Mouse (Mus musculus): ENCODE measurements around the gene Olfr922. TPM values are rescaled to one million over a fixed set of nuclear protein-coding genes. Genes with fewer than 3 reads are reported as not detected.

Gene Olfr922
- not detected in 2 replicates for total RNA-seq (2015)
- not detected in 2 replicates for total RNA-seq (2017)

GRCm38 (mm10) chr9:38814314-38814713 is at the start of gene Olfr922:
TSS of gene Olfr922 (plus strand) at chr9:38814614.
- no peak for ATAC-seq (replicated peaks; ENCODE audit: poor library complexity)

GRCm38 (mm10) chr9:38772768-38773167 is 41.6 kb upstream of the Olfr922 start, which contains the start of gene Olfr921:
TSS of gene Olfr921 (plus strand) at chr9:38773068.
- ATAC-seq (replicated peaks; ENCODE audit: poor library complexity), result no peak

GRCm38 (mm10) chr9:38792689-38793088 is 21.7 kb upstream of the Olfr922 start:
- ATAC-seq (replicated peaks; ENCODE audit: poor library complexity), result no peak

GRCm38 (mm10) chr9:38805696-38806095 is 8.7 kb upstream of the Olfr922 start:
- ATAC-seq (replicated peaks; ENCODE audit: poor library complexity), result no peak

- ATAC-seq (replicated peaks; ENCODE audit: poor library complexity), result peak; percentile 34; the same call in 1 of the 2 replicates
These were observed 1.1 kb downstream of the Olfr922 start for GRCm38 (mm10) chr9:38815458-38815986.

GRCm38 (mm10) chr9:38826245-38826644 is 11.8 kb downstream of the Olfr922 start, which contains the start of gene Olfr923:
TSS of gene Olfr923 (plus strand) at chr9:38826545.
- ATAC-seq (replicated peaks; ENCODE audit: poor library complexity), result no peak

- ATAC-seq (replicated peaks; ENCODE audit: poor library complexity), result no peak
These were observed 18.6 kb downstream of the Olfr922 start for GRCm38 (mm10) chr9:38833027-38833426.

GRCm38 (mm10) chr9:38844149-38844548 is 29.7 kb downstream of the Olfr922 start, which contains the start of gene Olfr924:
TSS of gene Olfr924 (plus strand) at chr9:38844449.
- no peak for ATAC-seq (replicated peaks; ENCODE audit: poor library complexity)

- no peak for ATAC-seq (replicated peaks; ENCODE audit: poor library complexity)
These were observed 40.3 kb downstream of the Olfr922 start, which contains the start of gene Olfr26 for GRCm38 (mm10) chr9:38854760-38855159. TSS of gene Olfr26 (plus strand) at chr9:38855060.

Other genes with a start within 250 kb of the Olfr922 start
- not detected in 2 replicates for gene Olfr912, start 234.4 kb upstream of the Olfr922 start, total RNA-seq (2015)
- gene Olfr912, start 234.4 kb upstream of the Olfr922 start, total RNA-seq (2017), result not detected in 2 replicates
- not detected in 2 replicates for gene Olfr913, start 221.9 kb upstream of the Olfr922 start, total RNA-seq (2015)
- not detected in 2 replicates for gene Olfr913, start 221.9 kb upstream of the Olfr922 start, total RNA-seq (2017)
- gene Olfr914, start 209.5 kb upstream of the Olfr922 start, total RNA-seq (2015), result not detected in 2 replicates
- not detected in 2 replicates for gene Olfr914, start 209.5 kb upstream of the Olfr922 start, total RNA-seq (2017)
- not detected in 2 replicates for gene Olfr916, start 154.7 kb upstream of the Olfr922 start, total RNA-seq (2015)
- not detected in 2 replicates for gene Olfr916, start 154.7 kb upstream of the Olfr922 start, total RNA-seq (2017)
- gene Olfr917, start 148.8 kb upstream of the Olfr922 start, total RNA-seq (2015), result not detected in 2 replicates
- not detected in 2 replicates for gene Olfr917, start 148.8 kb upstream of the Olfr922 start, total RNA-seq (2017)
- gene Olfr918, start 140.0 kb upstream of the Olfr922 start, total RNA-seq (2015), result not detected in 2 replicates
- not detected in 2 replicates for gene Olfr918, start 140.0 kb upstream of the Olfr922 start, total RNA-seq (2017)
- not detected in 2 replicates for gene Olfr919, start 110.9 kb upstream of the Olfr922 start, total RNA-seq (2015)
- not detected in 2 replicates for gene Olfr919, start 110.9 kb upstream of the Olfr922 start, total RNA-seq (2017)
- 24.6 and 29.1 TPM in 2 replicates for gene Vwa5a, start 96.3 kb upstream of the Olfr922 start, total RNA-seq (2015)
- 32.7 and 34.7 TPM in 2 replicates for gene Vwa5a, start 96.3 kb upstream of the Olfr922 start, total RNA-seq (2017)
- 0.10 and 0.49 TPM in 2 replicates for gene Olfr920, start 62.3 kb upstream of the Olfr922 start, total RNA-seq (2015)
- gene Olfr920, start 62.3 kb upstream of the Olfr922 start, total RNA-seq (2017), result 0.20 TPM in 1 of 2 replicates, not detected in the other
- gene Olfr921, start 41.5 kb upstream of the Olfr922 start, total RNA-seq (2015), result not detected in 2 replicates
- gene Olfr921, start 41.5 kb upstream of the Olfr922 start, total RNA-seq (2017), result not detected in 2 replicates
- not detected in 2 replicates for gene Olfr923, start 11.9 kb downstream of the Olfr922 start, total RNA-seq (2015)
- not detected in 2 replicates for gene Olfr923, start 11.9 kb downstream of the Olfr922 start, total RNA-seq (2017)
- not detected in 2 replicates for gene Olfr924, start 29.8 kb downstream of the Olfr922 start, total RNA-seq (2015)
- gene Olfr924, start 29.8 kb downstream of the Olfr922 start, total RNA-seq (2017), result not detected in 2 replicates
- not detected in 2 replicates for gene Olfr26, start 40.4 kb downstream of the Olfr922 start, total RNA-seq (2015)
- not detected in 2 replicates for gene Olfr26, start 40.4 kb downstream of the Olfr922 start, total RNA-seq (2017)
- gene Olfr926, start 62.5 kb downstream of the Olfr922 start, total RNA-seq (2015), result not detected in 2 replicates
- not detected in 2 replicates for gene Olfr926, start 62.5 kb downstream of the Olfr922 start, total RNA-seq (2017)
- not detected in 2 replicates for gene Olfr930, start 115.2 kb downstream of the Olfr922 start, total RNA-seq (2015)
- not detected in 2 replicates for gene Olfr930, start 115.2 kb downstream of the Olfr922 start, total RNA-seq (2017)
- gene Olfr933, start 157.7 kb downstream of the Olfr922 start, total RNA-seq (2015), result not detected in 2 replicates
- not detected in 2 replicates for gene Olfr933, start 157.7 kb downstream of the Olfr922 start, total RNA-seq (2017)
- not detected in 2 replicates for gene Olfr934, start 173.7 kb downstream of the Olfr922 start, total RNA-seq (2015)
- not detected in 2 replicates for gene Olfr934, start 173.7 kb downstream of the Olfr922 start, total RNA-seq (2017)
- not detected in 2 replicates for gene Olfr935, start 185.1 kb downstream of the Olfr922 start, total RNA-seq (2015)
- gene Olfr935, start 185.1 kb downstream of the Olfr922 start, total RNA-seq (2017), result not detected in 2 replicates
- not detected in 2 replicates for gene Olfr146, start 208.8 kb downstream of the Olfr922 start, total RNA-seq (2015)
- gene Olfr146, start 208.8 kb downstream of the Olfr922 start, total RNA-seq (2017), result not detected in 2 replicates